Mouse (Mus musculus) forebrain, embryonic 14.5 days (tissue): ENCODE measurements around the gene Son. TPM values are rescaled to one million over a fixed set of nuclear protein-coding genes. Genes with fewer than 3 reads are reported as not detected.
A peak's percentile ranks its signal among the peaks of the same experiment; 100 is the strongest.

ENCODE experiments used
- ATAC-seq: fragments of 200-750 bp; cut with Nextera tagmentation; 2 replicates; pipeline ENCODE4 v1.8.0; 2017; ENCODE audit warnings: mild to moderate bottlenecking, moderate library complexity
- DNase-seq: peaks from one replicate; pipeline ENCODE4 v3.0.0-alpha.2; 2015; ENCODE audit warnings: low spot score
- H3K27ac ChIP-seq: fragments of 300-500 bp; sonication (generic); 2 replicates; pipeline ENCODE4 v1.5.1; 2014; ENCODE audit warnings: low read depth, mild to moderate bottlenecking, control low read depth, low read length, moderate library complexity
- H3K27me3 ChIP-seq: fragments of 300-500 bp; sonication (generic); replicated peaks from 2 replicates; pipeline ENCODE4 v1.6.1; 2014; ENCODE audit warnings: low read length, control low read depth, mixed read lengths; ENCODE audit not compliant: control insufficient read depth, insufficient read depth
- H3K36me3 ChIP-seq: fragments of 300-500 bp; sonication (generic); 2 replicates; pipeline ENCODE4 v1.6.1; 2014; ENCODE audit warnings: low read length, control low read depth; ENCODE audit not compliant: control insufficient read depth, insufficient read depth
- H3K4me1 ChIP-seq: fragments of 300-500 bp; sonication (generic); 2 replicates; pipeline ENCODE4 v1.6.1; 2014; ENCODE audit warnings: antibody characterized with exemption, low read length, control low read depth; ENCODE audit not compliant: control insufficient read depth, insufficient read depth
- H3K4me2 ChIP-seq: fragments of 300-500 bp; sonication (generic); 2 replicates; pipeline ENCODE4 v1.6.1; 2014; ENCODE audit warnings: mild to moderate bottlenecking, control low read depth, low read length
- H3K4me3 ChIP-seq: fragments of 300-500 bp; sonication (generic); 2 replicates; pipeline ENCODE4 v1.5.1; 2014; ENCODE audit warnings: low read depth, low read length, control low read depth
- H3K9ac ChIP-seq: fragments of 300-500 bp; sonication (generic); 2 replicates; pipeline ENCODE4 v1.6.1; 2014; ENCODE audit warnings: mild to moderate bottlenecking, low read length, control low read depth, moderate library complexity
- H3K9me3 ChIP-seq: fragments of 300-500 bp; sonication (generic); replicated peaks from 2 replicates; pipeline ENCODE4 v1.6.1; 2016; ENCODE audit warnings: low read length, control low read depth, mixed read lengths; ENCODE audit not compliant: control insufficient read depth
- WGBS: fragments of 180-500 bp; shearing (Covaris S2); extraction: QIAGEN DNeasy Blood & Tissue Kit; methylation state at CpG from one replicate; pipeline ENCODE4 v1.1.7; 2014; 5-methylcytosine and 5-hydroxymethylcytosine counted together
- polyA plus RNA-seq: library from polyadenylated mRNA; unstranded; fragments of >200 nt; fragmentation: Nextera tagmentation; extraction: Ambion mirVana; gene quantifications from 2 replicates; pipeline ENCODE4 v1.2.1, GENCODE M21; 2014

Gene Son
- polyA plus RNA-seq, 1 experiment from 2014 or later = 126 TPM

GRCm38 (mm10) chr16:91645995-91646602 lies 1.2 kb upstream of the Son start:
- peak; percentile 38 for DNase-seq

GRCm38 (mm10) chr16:91646681-91647419 lies 456 bp upstream of the Son start, which contains the start of gene Gart:
TSS of gene Gart (minus strand) at chr16:91646952.
- WGBS = under 1% methylated on average over 59 of the region's 59 CpGs
- H3K36me3 ChIP-seq = peaks cover 14% of the 10 kb centered on the region
- DNase-seq = peak; percentile 93
- peaks cover 9% of the 10 kb centered on the region for H3K4me1 ChIP-seq
- H3K9ac ChIP-seq = peak within 1 kb of the TSS; percentile 88
- peak; percentile 89 for ATAC-seq
- no peaks in the 10 kb centered on the region for H3K9me3 ChIP-seq
- peak within 1 kb of the TSS; percentile 93 for H3K4me2 ChIP-seq
- H3K27me3 ChIP-seq = no peaks in the 10 kb centered on the region
- peak within 1 kb of the TSS; percentile 73 for H3K4me3 ChIP-seq
- H3K27ac ChIP-seq = peak within 1 kb of the TSS; percentile 93

More at GRCm38 (mm10) chr16:91645995-91646602, 1.2 kb upstream of the Son start:
- Histone ChIP-seq H3K4me1 (peaks cover 9% of the 10 kb centered on the region), H3K9ac (peak overlapping the region; percentile 79), H3K9me3 (no peaks in the 10 kb centered on the region), H3K27me3 (no peaks in the 10 kb centered on the region), H3K4me2 (peak overlapping the region; percentile 93), H3K27ac (peak overlapping the region; percentile 93; the same call in 1 of the 2 replicates), H3K36me3 (peaks cover 18% of the 10 kb centered on the region), H3K4me3 (peak overlapping the region; percentile 73)
- no peak for ATAC-seq
- WGBS = under 1% methylated on average over 11 of the region's 11 CpGs

GRCm38 (mm10) chr16:91648220-91648550 lies 879 bp downstream of the Son start:
- under 1% methylated on average over 24 of the region's 25 CpGs for WGBS
- Histone ChIP-seq H3K9ac (peak overlapping the region; percentile 88), H3K4me3 (peak overlapping the region; percentile 73), H3K9me3 (no peaks in the 10 kb centered on the region), H3K27me3 (no peaks in the 10 kb centered on the region), H3K4me1 (peaks cover 9% of the 10 kb centered on the region), H3K27ac (peak overlapping the region; percentile 93), H3K36me3 (peaks cover 12% of the 10 kb centered on the region), H3K4me2 (peak overlapping the region; percentile 93)
- ATAC-seq (peak; percentile 65), DNase-seq (peak; percentile 67)

GRCm38 (mm10) chr16:91649246-91649645 lies 1.9 kb downstream of the Son start:
- Histone ChIP-seq H3K4me2 (peak overlapping the region; percentile 93), H3K9ac (peak overlapping the region; percentile 26), H3K9me3 (no peaks in the 10 kb centered on the region), H3K4me3 (peak overlapping the region; percentile 73), H3K4me1 (peaks cover 9% of the 10 kb centered on the region), H3K27ac (no peak overlapping the region), H3K36me3 (peaks cover 21% of the 10 kb centered on the region), H3K27me3 (no peaks in the 10 kb centered on the region)
- ATAC-seq (no peak), DNase-seq (no peak)
- 59% methylated on average over 3 of the region's 3 CpGs for WGBS

- Histone ChIP-seq H3K4me1 (peaks cover 9% of the 10 kb centered on the region), H3K4me2 (peak overlapping the region; percentile 31), H3K9ac (no peak overlapping the region), H3K9me3 (no peaks in the 10 kb centered on the region), H3K4me3 (no peak overlapping the region), H3K36me3 (peaks cover 26% of the 10 kb centered on the region), H3K27me3 (no peaks in the 10 kb centered on the region), H3K27ac (no peak overlapping the region)
- DNase-seq (no peak), ATAC-seq (no peak)
Measured at GRCm38 (mm10) chr16:91649781-91650180, 2.5 kb downstream of the Son start.

GRCm38 (mm10) chr16:91652191-91652590 lies 4.9 kb downstream of the Son start:
- H3K27me3 ChIP-seq = no peaks in the 10 kb centered on the region
- H3K4me1 ChIP-seq = peaks cover 4% of the 10 kb centered on the region
- WGBS = 96% methylated on average over 3 of the region's 3 CpGs
- H3K4me2 ChIP-seq = no peak overlapping the region
- no peak for ATAC-seq
- H3K36me3 ChIP-seq = peaks cover 50% of the 10 kb centered on the region
- no peak overlapping the region for H3K27ac ChIP-seq
- H3K9ac ChIP-seq = no peak overlapping the region
- no peaks in the 10 kb centered on the region for H3K9me3 ChIP-seq
- no peak overlapping the region for H3K4me3 ChIP-seq
- no peak for DNase-seq

- H3K4me3 ChIP-seq = no peak overlapping the region
- DNase-seq (no peak), ATAC-seq (no peak)
- H3K27me3 ChIP-seq = no peaks in the 10 kb centered on the region
- WGBS = 97% methylated on average over 9 of the region's 9 CpGs
- H3K4me2 ChIP-seq = no peak overlapping the region
- no peak overlapping the region for H3K27ac ChIP-seq
- no peaks in the 10 kb centered on the region for H3K9me3 ChIP-seq
- H3K36me3 ChIP-seq = peaks cover 81% of the 10 kb centered on the region
- no peaks in the 10 kb centered on the region for H3K4me1 ChIP-seq
- H3K9ac ChIP-seq = no peak overlapping the region
Measured at GRCm38 (mm10) chr16:91655285-91655684, 8.0 kb downstream of the Son start.

- H3K27me3 ChIP-seq = no peaks in the 10 kb centered on the region
- no peaks in the 10 kb centered on the region for H3K9me3 ChIP-seq
- peaks cover 91% of the 10 kb centered on the region for H3K36me3 ChIP-seq
- no peak overlapping the region for H3K4me3 ChIP-seq
- no peak overlapping the region for H3K4me2 ChIP-seq
- no peak overlapping the region for H3K27ac ChIP-seq
- ATAC-seq (peak; percentile 26; the same call in 1 of the 2 replicates), DNase-seq (no peak)
- 0 out of 2 replicates have a peak, but pooled peaks cover 2% of the 10 kb centered on the region for H3K4me1 ChIP-seq
- 98% methylated on average over 17 of the region's 17 CpGs for WGBS
- H3K9ac ChIP-seq = no peak overlapping the region
Measured at GRCm38 (mm10) chr16:91657285-91657684, 10.0 kb downstream of the Son start.

- Histone ChIP-seq H3K36me3 (peaks cover 94% of the 10 kb centered on the region), H3K9me3 (no peaks in the 10 kb centered on the region), H3K27me3 (no peaks in the 10 kb centered on the region), H3K4me1 (0 out of 2 replicates have a peak, but pooled peaks cover 2% of the 10 kb centered on the region), H3K4me3 (no peak overlapping the region), H3K27ac (no peak overlapping the region), H3K4me2 (no peak overlapping the region), H3K9ac (no peak overlapping the region)
- 96% methylated on average over 5 of the region's 5 CpGs for WGBS
- ATAC-seq (no peak), DNase-seq (no peak)
Measured at GRCm38 (mm10) chr16:91658471-91658870, 11.2 kb downstream of the Son start.
